Mouse (Mus musculus) right cerebral cortex, postnatal 25 days (tissue): Measurements from ENCODE around the gene Scn5a.

Experiments used
- DNase-seq: peaks from one replicate; pipeline ENCODE4 v3.0.0; 2022

Gene Scn5a

DNA sequence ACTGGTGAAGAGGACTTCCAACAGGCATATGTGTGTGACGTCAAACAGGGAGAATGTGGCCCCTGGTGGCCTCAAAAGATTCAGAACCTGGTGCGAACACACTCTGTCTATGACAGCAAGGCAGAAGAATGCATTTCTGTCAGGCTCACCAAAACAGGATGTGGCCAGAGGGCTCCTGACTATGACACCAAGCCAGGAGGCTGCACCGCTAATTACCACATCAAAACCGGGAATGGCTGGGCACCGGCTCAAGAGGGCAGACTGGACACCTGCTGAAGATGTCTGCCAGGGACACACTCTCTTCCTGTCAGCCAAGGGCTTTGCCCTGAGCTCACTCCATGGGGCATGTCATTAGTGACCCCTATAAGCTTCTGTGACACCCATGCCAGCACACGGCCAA, 15.2 kb downstream of the Scn5a start:
- DNase-seq, result no peak

GRCm38 (mm10) chr9:119562256-119562655, 16.6 kb downstream of the Scn5a start:
- DNase-seq, result no peak

DNA sequence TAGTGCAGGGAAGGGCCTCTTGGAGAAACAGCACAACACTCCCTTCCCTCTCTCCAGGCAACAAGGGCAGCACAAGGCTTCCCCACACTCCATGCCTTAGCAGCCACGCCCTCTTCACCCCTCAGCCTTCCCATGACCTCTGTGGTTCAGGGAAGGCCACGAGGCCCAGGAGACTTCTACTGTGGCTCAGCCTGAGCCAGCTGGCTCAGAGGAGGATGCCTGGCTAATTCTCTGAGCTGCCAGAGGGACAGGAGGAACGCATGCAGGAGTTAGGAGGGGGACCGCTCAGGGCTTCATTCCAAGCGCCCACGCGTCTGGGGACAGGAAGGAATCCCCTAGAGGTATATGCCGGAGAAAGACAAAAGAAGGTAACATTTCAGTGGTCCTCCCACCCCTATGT, 17.1 kb downstream of the Scn5a start:
- no peak for DNase-seq

- DNase-seq, result no peak
These were observed 19.1 kb downstream of the Scn5a start for GRCm38 (mm10) chr9:119559537-119560276.

- no peak for DNase-seq
These were observed 20.5 kb downstream of the Scn5a start for GRCm38 (mm10) chr9:119558119-119558854.

GRCm38 (mm10) chr9:119556043-119556442, 22.8 kb downstream of the Scn5a start:
- no peak for DNase-seq

DNA sequence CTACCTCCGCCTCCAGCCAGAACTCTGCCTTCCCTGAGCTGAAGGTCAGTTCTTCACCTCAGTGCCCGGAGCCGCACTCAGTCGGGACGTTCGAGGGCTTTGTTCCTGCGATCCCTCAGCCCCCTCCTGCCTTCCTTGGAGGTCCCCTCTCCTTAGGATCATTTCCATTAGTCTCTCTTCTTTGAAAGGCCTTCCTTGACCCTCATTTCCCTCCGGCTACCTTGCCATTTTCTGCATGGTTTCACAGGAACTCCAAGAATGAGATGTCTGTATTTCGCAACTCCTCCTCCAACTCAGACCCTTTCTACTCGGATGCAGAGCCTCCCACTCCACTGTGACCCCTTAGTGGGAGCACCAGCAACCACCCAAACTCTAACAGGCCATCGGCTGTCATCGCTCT, 31.3 kb downstream of the Scn5a start:
- no peak for DNase-seq

- no peak for DNase-seq
These were observed 31.7 kb downstream of the Scn5a start for GRCm38 (mm10) chr9:119547128-119547527.

DNA sequence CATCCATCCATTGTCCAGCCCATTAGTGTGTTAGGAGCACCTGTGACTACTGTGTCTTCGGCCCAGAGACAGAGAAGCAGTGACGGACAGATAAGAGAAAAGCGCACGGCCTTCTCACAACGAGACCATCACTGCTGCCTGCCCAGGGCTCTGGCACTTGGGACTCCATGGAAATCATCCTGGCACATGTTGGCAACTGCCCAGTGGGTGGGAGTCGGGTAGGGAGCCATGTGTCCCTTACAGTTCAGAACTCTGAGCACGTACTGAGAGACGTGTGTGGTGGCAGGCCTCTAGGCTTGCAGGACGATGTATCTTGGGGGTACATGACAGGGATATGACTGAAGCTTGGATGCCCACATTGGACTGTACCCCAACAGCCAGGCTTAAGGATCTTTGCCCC, 38.1 kb downstream of the Scn5a start:
- DNase-seq, result no peak

- DNase-seq, result no peak
These were observed 41.0 kb downstream of the Scn5a start for GRCm38 (mm10) chr9:119537823-119538222.

DNA sequence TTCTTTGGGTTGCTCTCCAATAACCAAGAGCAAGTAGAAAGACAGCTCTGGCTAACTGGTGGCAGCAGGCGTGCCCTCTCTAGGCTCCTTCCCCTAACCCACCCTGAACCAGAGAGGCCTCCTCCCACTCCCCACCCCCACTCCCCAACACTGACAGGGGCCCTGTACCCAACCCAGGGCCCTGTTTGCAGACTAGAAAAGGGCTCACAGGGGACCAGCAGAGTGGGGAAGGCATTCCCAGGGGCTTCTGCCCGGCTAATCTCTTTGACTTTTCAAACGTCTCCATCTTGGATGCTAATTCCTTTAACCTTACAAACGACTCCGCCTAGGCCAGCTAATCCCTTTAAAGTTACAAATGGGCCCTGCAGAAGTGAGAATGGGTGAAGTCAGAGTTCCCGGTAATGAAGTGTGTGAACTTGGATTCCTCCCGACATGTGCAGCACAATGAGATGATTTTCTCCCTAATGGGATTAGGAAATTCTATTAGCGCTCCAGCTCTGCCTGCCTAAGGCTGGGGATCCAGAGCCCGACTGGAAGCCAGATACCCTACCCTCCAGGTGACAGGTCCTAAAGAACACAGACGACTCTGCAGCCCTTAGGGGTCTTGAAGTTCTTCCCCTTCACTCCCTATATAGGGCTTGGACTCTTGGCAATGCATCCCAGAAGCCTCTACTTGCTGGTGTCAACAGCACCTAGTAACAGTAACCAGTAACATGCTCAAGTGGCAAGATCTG, 47.0 kb downstream of the Scn5a start:
- DNase-seq, result no peak

GRCm38 (mm10) chr9:119524511-119524910, 54.3 kb downstream of the Scn5a start:
- DNase-seq, result no peak

DNA sequence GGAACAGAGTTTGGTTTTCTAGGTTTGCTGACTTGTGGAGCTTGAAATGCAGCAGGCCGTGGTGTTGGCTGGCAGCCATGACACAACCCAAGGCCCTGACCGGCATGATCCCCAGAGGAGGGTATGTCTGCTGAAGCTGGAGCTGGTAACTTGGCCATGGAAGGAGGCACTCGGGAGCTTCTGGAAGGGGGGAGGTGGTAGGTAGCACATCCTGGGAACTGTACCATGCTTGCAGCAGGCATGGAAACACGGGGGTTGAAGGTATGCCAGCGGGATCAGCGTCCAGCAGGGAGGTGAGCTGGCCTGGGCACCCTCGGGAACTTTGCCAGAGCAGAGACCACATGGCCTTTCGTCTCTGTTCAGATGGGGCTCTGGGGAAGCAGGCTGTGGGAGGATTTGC, 55.5 kb downstream of the Scn5a start:
- no peak for DNase-seq

DNA sequence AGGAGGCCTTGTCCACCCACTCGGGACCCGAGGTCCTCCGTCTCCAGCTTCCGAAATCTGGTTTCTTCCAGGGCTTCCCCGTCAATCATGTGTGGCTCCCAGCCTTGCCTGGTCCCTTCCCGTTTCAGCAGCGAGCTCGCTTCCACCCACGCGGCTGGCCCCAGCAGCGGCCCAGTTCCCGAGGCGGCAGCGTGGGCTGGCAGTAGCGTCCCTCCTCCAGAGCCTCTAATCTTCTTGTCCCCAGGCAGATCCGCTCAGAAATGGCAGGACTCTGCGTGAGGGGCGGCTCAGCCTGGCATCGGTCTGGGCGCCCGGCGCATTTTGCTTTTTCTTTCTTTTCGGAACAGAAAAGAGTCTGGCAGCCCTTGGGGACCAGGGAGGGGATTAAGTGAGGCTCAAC, 59.7 kb downstream of the Scn5a start:
- peak; percentile 26 for DNase-seq

DNA sequence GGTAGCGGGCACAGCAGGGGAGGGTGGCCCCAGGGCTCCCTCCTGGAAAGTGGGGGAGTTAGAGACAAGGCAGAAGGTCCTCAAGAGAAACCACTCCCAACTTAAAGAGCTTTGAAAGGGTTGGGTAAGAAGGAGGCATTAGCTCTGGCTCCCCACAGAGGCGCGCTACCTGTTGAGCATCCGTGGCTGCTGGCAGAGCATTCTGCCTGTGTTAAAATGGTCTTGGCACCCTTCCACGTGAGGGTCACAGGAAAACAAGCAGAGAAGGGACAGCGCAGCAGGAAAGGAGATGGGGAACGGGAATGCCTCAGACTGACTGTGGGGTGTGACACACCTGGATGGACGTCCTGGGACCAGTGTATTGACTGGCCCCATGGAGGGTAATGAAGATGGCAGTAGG, 60.6 kb downstream of the Scn5a start:
- no peak for DNase-seq

GRCm38 (mm10) chr9:119517467-119517866, 61.3 kb downstream of the Scn5a start:
- no peak for DNase-seq

DNA sequence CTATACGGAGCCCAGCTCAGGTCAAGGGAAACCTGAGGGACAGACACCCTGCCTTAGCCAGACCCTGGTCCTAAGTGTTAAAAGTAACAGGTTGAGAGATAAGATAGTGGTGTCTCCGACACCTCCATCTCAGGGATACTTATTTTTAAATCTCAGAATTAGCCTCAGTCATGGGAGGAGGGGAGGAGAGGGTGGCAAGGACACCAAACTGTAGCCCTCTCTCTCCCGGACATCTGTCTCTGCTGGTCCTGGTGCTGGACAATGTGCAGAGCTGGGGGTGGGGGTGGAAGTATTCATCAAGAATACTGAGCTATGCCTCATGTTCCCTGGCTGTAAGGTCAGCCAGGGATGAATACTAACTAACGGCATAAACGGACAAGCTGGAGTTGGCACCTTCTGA, 62.0 kb downstream of the Scn5a start:
- DNase-seq, result no peak

DNA sequence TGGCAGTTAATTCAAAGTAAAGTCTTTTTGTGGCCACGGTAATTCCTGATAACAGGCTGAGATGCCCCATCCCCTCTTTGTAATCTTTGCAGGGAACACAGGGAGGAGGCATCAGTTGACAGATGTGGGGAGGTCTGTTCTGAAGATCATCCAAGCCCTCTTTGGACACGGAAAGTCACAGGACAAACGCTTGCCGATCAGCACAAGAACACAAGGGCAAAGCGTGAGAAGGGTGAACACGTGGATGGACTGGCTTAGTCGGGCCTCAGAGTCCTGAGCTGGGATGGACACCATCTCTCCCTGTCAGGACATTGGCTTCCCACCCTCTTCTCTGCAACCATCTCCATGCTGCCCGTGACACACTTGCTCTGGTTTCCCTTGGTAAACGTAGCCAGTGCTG, 63.4 kb downstream of the Scn5a start:
- DNase-seq, result no peak

DNA sequence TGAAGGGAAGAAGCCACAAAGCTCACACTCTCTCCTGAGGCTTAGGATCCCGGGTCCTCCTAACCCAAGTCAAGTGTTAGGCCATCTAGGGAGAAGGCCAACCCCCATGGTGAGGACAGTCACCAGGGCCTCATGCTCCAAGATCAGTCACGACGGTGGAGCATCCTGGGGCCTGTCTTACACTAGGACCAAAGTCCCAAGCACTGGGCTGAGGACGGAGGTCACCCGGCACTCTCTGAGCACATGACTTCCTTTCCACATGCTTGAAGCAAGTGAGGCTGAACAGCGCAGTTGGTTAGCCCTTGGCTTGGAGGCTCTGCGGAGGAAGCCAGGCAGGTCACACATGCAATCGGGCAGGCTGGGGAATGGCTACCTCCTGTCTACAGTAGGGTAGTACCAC, 63.8 kb downstream of the Scn5a start:
- DNase-seq, result no peak

DNA sequence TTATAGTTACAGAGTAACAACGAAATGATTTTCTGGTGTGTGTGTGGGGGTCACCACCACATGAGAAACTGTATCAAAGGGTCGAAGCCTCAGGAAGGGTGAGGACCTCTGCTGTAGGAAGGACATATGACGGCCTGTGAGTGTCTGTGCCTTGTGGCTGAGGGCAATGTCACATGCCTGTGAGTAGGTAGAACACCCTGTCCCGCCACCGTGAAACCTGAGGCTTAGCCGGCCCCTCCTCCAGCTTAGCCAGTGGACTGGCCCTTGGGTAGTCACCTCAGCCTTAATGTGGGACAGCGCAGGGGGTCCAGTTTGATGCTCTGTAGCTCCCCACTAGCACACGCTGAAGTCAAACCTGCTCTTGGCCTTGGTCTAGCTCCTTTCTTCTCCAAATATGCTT, 65.0 kb downstream of the Scn5a start:
- no peak for DNase-seq

DNA sequence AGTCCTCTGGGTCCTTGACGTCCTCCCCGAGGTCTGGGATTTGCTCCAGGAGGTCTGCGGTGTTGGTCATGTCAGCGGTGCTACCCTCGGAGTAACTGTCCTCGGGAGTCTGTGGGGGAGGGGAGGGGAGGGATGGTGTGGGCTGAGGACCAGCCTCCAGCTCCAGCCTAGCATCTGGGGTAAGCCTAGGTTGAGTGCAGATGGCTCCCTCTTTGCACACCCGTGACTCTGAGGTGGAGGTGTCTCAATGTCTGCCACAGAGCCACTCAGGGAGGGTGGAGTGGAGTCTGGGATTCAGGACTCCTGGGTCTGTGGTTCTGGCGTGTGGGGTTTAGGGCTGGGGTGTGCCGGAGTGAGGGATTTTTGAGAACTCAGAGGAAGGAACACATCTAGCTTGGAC, 65.8 kb downstream of the Scn5a start:
- no peak for DNase-seq

DNA sequence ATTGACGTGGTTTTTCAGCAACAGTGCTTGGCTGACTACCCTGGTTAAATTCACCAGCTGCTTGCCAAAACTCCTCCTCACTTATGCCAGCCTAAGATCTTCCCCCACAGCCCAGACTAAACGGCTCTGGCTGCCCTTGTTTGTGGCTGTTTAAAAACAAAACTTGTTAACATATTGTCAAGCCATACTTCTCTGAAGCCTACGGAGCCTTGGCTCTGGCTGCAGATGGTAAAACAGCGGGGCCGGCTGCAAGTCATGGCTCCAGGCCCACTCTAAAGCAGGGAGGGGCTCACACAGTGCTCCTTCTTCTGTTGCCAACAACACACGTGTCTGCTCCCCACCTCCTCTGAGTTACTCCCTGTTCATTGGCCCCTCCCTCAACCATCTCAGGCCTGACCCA, 67.9 kb downstream of the Scn5a start:
- peak; percentile 45 for DNase-seq

DNA sequence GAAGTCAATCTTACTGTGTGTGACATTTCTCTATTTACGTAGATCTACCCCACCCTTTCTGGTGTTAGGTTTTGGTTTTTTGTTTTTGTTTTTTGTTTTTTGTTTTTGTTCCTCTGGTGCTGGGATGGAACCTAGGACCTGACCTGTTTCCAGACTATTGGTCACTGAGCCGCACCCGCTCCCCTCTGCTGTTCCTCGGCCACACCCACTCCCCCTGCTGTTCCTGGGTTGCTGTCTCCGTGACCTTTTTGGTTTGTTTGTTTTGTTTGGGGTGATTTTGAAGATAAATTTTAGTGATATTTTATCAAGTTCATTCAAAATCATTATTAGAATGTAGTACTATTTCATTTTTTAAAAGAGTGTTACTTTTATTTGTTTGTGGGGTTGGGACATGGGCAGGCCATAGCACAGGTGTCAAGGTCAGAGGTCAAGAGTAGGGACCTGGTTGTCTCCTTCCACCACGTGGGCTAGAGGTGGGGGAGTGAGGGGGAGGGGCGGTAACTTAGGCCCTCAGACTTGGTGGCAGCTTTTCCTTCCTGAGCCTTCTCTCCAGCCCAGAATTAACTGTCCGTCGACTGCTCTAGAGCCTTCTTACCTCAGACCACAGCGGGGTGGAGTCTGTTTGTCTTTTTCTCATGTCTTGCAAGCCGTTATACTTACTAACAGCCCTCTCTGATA, 73.7 kb downstream of the Scn5a start:
- DNase-seq, result no peak
